9 mouse cellular contexts compared by ENCODE assay signal in genomic region chr15:85200446-85201289, GRCm38 (mm10). TPM values are rescaled to one million over a fixed set of nuclear protein-coding genes. Genes with fewer than 3 reads are reported as not detected.
DNase-seq lines count a peak whose midpoint lies in the region; ATAC-seq lines count a peak whose summit lies in the region.
"Had no signal": no experiment of that assay in that cellular context is flagged by ENCODE, and none has a peak within 500 bp of the region (broad histone marks: within the 10 kb centered on the region; RNA-seq: fewer than 3 reads in every experiment).

No protein-coding gene starts in this region.

- 0 out of 2 replicates have a peak overlapping the region, but pooled peaks have one; percentile 36 for H3K27ac ChIP-seq in hindbrain, embryonic 11.5 days (ENCODE audit: low read depth, low read length)
- peak overlapping the region; percentile 39; the same call in 1 of the 2 replicates for H3K27ac ChIP-seq in neural tube, embryonic 14.5 days (ENCODE audit: low read depth, low read length)
- H3K27ac ChIP-seq: heart, embryonic 15.5 days had no signal

- peak; percentile 52 for DNase-seq in retina, postnatal 1 day
- DNase-seq in retina, embryonic 14.5 days (ENCODE audit: low spot score), result no peak
- DNase-seq in hindbrain, embryonic 11.5 days (ENCODE audit: low spot score), result peak; percentile 31
- peak; percentile 35 to 38 for DNase-seq in layer of hippocampus, postnatal 36 days
- DNase-seq in ovary, adult 18-20 months (ENCODE audit: low spot score), result no peak
- DNase-seq in urinary bladder, postnatal 10 days (ENCODE audit: low spot score), result no peak
- no peak for DNase-seq in spleen, postnatal 4 days (ENCODE audit: low spot score in 2 of 2)

- no peak overlapping the region for H3K4me2 ChIP-seq in hindbrain, embryonic 11.5 days (replicated peaks; ENCODE audit: low read depth, low read length)
- H3K4me2 ChIP-seq in neural tube, embryonic 14.5 days (ENCODE audit: low read depth, low read length), result no peak overlapping the region
- H3K4me2 ChIP-seq: heart, embryonic 15.5 days had no signal

- H3K9me3 ChIP-seq in hindbrain, embryonic 11.5 days (ENCODE audit: control insufficient read depth, low read length), result no peaks in the 10 kb centered on the region
- no peaks in the 10 kb centered on the region for H3K9me3 ChIP-seq in neural tube, embryonic 14.5 days (ENCODE audit: control insufficient read depth, low read length)
- H3K9me3 ChIP-seq: heart, embryonic 15.5 days had no signal

- ATAC-seq in hindbrain, embryonic 11.5 days (ENCODE audit: low FRiP score), result no peak
- ATAC-seq in neural tube, embryonic 14.5 days (ENCODE audit: low read depth), result no peak

- 43% methylated on average over 14 of the region's 14 CpGs for WGBS in hindbrain, embryonic 11.5 days
- WGBS in neural tube, embryonic 14.5 days, result 21% methylated on average over 14 of the region's 14 CpGs

- H3K27me3 ChIP-seq in hindbrain, embryonic 11.5 days (ENCODE audit: control insufficient read depth, insufficient read depth, low read length), result no peaks in the 10 kb centered on the region
- H3K27me3 ChIP-seq in neural tube, embryonic 14.5 days (ENCODE audit: control insufficient read depth, insufficient read depth, low read length), result no peaks in the 10 kb centered on the region

- no peaks in the 10 kb centered on the region for H3K36me3 ChIP-seq in hindbrain, embryonic 11.5 days (ENCODE audit: control insufficient read depth, insufficient read depth, low read length)
- H3K36me3 ChIP-seq in neural tube, embryonic 14.5 days (ENCODE audit: control insufficient read depth, insufficient read depth, low read length), result no peaks in the 10 kb centered on the region
- H3K36me3 ChIP-seq: heart, embryonic 15.5 days had no signal

- H3K4me3 ChIP-seq in hindbrain, embryonic 11.5 days (ENCODE audit: low read depth, low read length), result no peak overlapping the region
- no peak overlapping the region for H3K4me3 ChIP-seq in neural tube, embryonic 14.5 days (ENCODE audit: low read depth, low read length)
- H3K4me3 ChIP-seq: heart, embryonic 15.5 days had no signal

- peaks cover 3% of the 10 kb centered on the region for H3K4me1 ChIP-seq in hindbrain, embryonic 11.5 days (replicated peaks; ENCODE audit: control insufficient read depth, insufficient read depth, low read length)
- 0 out of 2 replicates have a peak, but pooled peaks cover 7% of the 10 kb centered on the region for H3K4me1 ChIP-seq in neural tube, embryonic 14.5 days (ENCODE audit: control insufficient read depth, insufficient read depth, low read length)

- no peak overlapping the region for H3K9ac ChIP-seq in hindbrain, embryonic 11.5 days (ENCODE audit: low read depth, low read length)
- H3K9ac ChIP-seq in neural tube, embryonic 14.5 days (replicated peaks; ENCODE audit: low read depth, low read length), result no peak overlapping the region; the same call in 1 of the 2 replicates
- H3K9ac ChIP-seq: heart, embryonic 15.5 days had no signal

RNA-seq across cellular contexts. Expression of gene Fbln1, which starts 5.1 kb away (rescaled TPM):
- 119 and 121 TPM in 2 replicates for polyA plus RNA-seq in hindbrain, embryonic 11.5 days (2014; fragmentation: Nextera tagmentation; extraction: Ambion mirVana)
- 10 to 100 TPM in 1 of 2 experiments, 1 to 10 TPM in 1; 9.7 to 16.6 TPM for total RNA-seq in layer of hippocampus, postnatal 36 days (2021)
- 17.1 and 64.7 TPM in 2 replicates for polyA plus RNA-seq in neural tube, embryonic 14.5 days (2014; fragmentation: Nextera tagmentation; extraction: Ambion mirVana)

Comparison
In these comparisons a context has a peak if more than half of its experiments do, and no peak if none do; other contexts are left out.
1. DNase-seq: peak in retina, postnatal 1 day (single experiment), hindbrain, embryonic 11.5 days (single experiment) and layer of hippocampus, postnatal 36 days (2 of 2); none in retina, embryonic 14.5 days (single experiment), ovary, adult 18-20 months (single experiment), urinary bladder, postnatal 10 days (single experiment) and spleen, postnatal 4 days (0 of 2).